Mouse (Mus musculus) 3134 (cell line): ENCODE results near the gene Tfap2a.

Source experiments
- DNase-seq: peaks from one replicate; pipeline ENCODE4 v3.0.0-alpha.2; 2011; ENCODE audit warnings: low spot score; ENCODE audit not compliant: insufficient read length; ENCODE audit errors: extremely low read depth

The Tfap2a gene

DNA sequence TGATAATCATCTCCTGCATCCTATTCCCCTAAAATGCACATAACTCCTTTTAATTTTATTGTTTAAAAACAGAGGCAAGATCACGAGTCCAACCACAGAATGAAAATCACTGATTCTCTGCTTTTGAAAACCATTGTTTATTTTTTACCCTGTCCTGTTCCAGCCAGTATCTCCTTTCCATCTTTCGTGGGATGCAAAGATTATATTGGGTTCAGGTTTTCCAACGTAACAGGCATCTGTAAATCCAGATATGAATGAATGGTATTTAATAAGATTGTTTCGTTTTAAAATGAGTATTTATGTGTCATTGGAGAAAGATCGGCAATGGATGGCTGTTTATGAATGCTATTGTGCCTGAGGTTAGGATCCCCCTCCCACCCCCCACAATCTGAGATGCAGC lies 24.5 kb downstream of the Tfap2a start:
- no peak for DNase-seq

DNA sequence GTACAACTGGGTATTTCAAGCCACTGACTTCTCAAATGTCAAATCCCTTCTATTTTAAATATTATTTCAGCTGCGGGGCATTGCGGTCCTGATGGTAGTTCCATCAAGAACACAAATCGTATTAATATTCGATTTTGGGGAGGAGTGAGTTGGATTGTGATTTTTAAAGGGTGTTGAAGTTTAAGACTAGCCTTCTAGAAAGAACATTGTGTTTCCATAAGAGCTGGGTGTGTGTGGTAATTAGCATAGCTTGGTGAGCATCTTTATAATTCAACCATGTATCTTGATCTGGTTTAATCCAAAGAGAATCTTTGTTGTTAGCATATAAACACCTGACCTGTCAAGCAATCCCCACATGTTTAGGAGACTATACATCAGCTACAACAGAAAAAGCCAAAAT lies 24.9 kb downstream of the Tfap2a start:
- DNase-seq, result no peak

- no peak for DNase-seq
Observed at GRCm38 (mm10) chr13:40712526-40712832, 25.7 kb downstream of the Tfap2a start.

DNA sequence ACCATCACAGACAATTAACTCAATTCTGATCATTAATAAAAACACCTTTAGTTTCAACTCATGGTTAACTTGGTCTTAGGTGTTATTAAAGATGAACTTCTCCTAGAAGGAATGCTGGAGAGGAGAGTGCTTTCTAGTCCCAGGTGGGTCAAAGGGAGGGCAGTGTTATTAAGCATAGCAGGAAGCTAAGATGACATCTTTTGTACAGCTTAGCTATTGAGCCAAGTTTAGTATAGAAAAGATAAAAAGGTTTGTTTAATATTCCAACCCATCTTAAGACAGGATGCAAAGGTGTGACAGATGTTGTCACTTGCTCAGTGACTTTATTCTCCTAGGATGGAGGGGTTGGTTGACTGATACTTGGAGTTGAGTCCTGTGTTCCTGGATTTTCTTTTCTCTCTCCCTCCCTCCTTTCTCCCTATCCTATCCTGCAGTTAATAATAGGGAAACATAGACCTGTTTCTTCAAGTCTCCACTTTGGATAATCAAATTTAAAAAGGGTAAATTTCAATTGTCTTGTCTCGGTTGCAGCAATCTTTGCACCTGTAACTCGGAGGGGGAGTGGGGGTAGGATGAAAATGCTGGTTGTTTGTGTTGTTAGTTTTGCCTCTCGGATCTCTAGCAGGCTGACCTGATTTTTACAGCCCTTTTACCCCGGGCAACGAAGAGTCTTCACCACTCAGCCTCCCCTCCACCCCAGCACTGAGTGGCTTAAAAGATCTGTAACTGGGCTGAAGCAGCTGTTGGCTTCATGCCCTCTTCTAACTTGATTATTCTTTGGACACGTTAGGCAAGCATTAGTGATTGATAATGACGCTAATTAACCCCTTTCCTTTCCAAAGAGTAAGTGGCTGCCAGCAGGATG lies 26.3 kb downstream of the Tfap2a start:
- no peak for DNase-seq

DNA sequence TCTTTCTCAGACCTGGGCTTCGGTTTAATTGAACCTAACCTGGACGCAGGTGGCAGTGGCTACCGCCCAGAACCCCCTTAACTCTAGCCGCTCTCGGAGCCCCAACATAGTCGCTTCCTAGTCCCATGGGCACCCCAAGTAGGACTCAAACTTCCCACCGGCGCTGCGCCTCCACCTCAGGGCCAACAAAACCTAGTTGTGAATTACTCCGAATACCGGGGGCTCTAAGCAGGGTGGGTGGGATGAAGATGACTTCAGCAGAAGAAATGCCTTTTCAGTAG lies 28.2 kb downstream of the Tfap2a start:
- no peak for DNase-seq

DNA sequence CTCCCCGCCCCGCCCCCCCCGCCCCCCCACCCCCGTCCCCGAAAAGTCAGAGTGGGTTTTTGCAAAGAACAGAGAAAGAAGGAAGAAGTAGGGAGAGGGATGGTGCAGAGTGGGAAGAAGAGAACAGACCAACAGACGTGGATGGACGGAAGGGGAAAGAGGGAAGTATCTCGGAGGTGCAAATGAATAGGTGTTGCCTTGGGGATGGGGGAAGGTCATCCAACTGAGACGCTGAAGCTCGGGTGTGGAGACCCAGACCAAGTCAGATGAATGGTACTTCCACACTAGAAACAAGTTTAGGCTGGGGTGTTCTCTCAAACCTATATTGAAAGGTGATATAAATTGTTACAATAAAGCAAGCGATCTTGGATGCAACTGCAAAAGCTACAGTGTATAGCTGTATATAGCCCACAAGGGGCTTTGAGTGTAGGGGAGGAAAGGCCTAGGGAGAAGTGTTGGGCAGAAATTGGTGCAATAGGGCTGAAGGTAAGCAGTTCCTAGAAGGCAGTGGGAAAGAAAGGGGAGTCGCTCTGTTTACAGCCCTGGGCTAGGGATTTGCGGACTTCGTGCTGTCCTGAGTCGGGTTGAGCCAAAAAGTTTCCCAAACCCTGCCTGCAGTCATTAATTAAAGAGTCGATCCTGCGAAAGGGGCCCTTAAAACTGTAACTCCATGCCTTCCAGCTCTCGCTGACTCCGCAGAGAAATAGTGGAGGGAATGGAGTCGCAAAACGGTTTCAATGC lies 28.7 kb downstream of the Tfap2a start:
- DNase-seq, result no peak

GRCm38 (mm10) chr13:40708913-40709312 lies 29.3 kb downstream of the Tfap2a start:
- DNase-seq, result no peak

DNA sequence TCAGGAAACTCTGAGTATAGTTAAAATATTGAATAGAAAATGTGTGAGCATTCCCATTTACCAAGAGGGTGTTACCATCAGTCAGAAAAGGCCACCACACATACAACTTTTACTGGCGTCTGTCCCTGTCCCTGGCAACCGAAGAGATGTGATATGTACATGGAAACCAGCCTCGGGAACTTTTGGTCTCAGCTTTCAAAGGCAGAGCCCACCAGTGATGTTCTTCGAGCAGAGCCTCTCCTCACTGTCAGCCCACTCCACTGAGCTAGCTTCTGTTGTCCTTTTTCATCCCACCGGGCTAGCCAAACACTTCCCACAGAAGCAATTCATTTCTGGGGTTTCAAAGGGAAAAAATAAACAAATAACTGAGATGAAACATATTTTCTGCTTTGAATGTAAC lies 29.9 kb downstream of the Tfap2a start:
- DNase-seq, result no peak

DNA sequence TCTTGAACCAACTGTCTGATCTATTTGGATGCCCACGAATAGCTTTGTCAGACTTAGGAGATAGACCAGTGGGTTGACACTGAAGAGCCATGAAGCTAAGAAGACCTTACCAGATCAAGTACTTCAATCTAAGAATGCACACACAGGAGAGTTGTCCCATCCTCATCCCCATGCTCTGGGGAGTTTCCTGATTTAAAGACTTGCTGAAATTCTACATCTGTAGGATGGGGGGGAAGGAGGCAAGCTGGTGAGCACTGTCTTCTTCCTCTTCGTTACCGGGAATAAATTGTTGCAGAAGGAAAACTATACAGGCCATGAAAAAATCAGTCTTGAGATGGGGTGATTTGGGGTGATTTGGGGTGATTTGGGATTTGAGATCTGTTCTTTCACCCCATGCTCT lies 30.5 kb downstream of the Tfap2a start:
- no peak for DNase-seq

DNA sequence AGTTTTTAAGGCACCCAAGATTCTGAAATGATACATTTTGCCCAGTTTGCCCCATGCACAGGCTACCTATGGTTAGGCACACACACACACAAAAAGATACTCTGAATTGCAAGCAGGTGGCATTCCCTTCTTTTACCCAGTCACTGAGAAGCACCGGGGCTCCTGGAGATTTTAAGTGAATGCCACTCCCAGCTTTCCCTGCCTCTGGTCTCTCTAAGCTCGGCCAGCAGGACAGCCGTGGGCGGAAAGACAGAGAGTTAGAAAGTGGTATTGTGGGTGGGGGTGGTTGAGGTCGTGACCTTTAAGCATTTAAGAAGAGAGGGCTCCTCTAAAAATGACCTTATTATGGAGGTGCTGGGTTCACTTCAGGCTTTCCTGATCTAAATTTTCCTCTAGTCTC lies 31.6 kb downstream of the Tfap2a start:
- no peak for DNase-seq

DNA sequence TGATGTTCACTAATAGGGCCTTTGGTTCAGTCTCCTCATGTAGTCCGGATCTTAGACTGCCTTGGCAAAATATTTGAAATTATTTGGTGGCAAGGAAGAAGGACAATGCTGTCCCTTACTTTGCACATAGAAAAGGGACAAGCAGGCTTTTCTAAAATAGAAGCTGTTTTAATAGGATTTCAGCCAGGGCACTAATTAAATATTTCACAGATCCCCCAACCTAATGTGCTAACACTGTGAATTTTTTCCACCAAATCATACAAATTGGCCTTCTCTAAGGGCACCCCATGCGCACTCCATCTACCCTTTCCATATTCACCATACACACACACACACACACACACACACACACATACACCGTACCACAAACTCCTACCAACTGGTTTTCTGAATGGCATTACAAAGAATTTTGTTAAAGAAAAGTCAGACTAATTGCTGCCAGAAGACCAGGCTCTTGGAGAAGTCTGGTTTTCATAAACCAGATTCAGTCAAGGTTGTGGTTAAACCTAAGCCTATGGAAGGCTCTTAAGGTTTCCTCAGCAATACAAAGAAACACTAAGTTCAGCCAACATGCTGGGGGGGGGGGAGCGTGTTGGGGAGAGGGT lies 32.3 kb downstream of the Tfap2a start:
- DNase-seq, result no peak

GRCm38 (mm10) chr13:40704864-40705455 lies 33.2 kb downstream of the Tfap2a start:
- DNase-seq, result no peak

DNA sequence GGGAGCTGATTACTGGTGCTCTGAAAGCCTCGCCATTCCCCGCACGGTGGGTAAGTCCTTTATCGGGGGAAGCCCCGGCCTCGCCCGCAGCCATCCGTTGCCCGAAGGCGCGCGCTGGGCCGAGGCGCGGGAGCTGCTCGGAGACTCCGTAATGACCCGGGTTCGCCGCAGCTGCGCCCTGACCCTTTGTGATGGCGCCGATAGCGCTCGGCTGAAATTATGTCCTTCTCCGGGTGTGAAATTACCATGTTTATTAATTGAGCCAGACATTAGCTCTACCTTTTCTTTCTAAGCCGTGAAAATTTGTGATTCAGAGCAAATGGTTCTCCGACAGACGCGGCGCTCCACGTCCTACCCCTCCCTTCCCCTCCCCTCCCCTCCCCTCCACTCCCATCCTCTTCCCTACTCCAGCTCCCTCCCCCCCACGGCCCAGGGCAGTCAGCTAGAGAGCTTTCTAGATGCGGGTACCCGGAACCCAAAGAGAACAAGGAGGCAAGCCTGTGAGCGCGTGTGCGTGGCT lies 34.1 kb downstream of the Tfap2a start:
- no peak for DNase-seq

GRCm38 (mm10) chr13:40703123-40703797 lies 34.9 kb downstream of the Tfap2a start:
- no peak for DNase-seq

DNA sequence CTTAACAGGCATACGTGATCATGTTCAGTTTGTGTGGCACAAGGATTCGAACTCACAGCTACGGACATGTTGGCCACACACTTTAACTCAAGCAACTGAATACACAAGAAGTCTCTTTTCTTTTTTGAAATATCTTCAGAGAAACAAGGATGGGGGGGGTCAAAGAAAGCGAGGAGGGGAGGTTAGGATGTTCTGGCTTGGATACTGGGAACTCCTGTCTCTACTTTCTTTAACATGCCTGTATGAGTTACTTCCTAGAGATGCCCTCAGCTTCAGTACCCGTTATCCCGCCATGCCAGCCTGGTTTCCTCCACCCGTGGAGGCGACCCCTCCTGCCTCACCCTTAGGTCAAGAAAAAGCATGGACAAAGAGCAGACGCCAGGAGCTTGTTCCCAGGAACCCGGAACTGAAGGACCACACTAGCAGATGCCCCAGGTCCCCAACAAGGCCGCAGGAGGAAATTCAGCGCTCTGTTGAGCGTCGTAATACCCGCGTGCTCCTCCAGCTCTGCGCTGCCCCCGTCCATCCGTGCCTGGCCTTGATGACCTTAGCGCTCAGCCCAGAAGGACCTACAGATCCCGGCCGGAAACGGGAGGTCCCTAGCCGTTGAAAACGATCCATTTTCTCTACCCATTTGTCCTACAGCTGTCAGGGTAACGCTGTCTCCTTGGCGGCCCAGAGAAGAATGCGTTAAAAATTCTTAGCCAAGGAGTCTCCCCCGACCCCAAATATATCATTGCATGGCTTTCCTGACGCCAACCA lies 35.6 kb downstream of the Tfap2a start:
- DNase-seq, result no peak

GRCm38 (mm10) chr13:40701691-40702090 lies 36.5 kb downstream of the Tfap2a start:
- no peak for DNase-seq

DNA sequence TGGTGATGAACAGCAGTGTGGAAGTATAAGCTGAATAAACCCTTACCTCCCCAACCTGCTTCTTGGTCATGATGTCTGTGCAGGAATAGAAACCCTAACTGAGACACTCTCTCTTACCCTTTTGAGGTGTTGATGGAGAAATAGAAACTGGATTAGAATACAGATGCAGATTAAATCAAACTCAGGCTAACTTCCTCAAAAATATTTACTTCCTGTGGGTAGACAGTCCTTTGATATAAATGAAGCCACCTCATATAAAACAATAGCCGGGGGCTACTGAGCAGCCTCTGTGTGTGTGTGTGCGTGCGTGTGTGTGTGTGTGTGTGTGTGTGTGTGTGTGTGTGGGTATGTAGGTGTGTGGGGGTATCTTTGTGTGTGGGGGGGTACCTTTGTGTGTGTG lies 52.4 kb downstream of the Tfap2a start:
- no peak for DNase-seq

- no peak for DNase-seq
Observed at GRCm38 (mm10) chr13:40676730-40677129, 61.4 kb downstream of the Tfap2a start.
